Mouse (Mus musculus) megakaryocyte, embryonic 14.5 days (primary cell): ENCODE results near the gene Olfr1354. TPM values are rescaled to one million over a fixed set of nuclear protein-coding genes. Genes with fewer than 3 reads are reported as not detected.
"Not testable (repeated sequence)": the region's sequence is repeated elsewhere in the genome, so short reads cannot be mapped to it uniquely, and the experiment has no call there.

ENCODE experiments used
- H3K27me3 ChIP-seq: replicated peaks from 2 replicates; pipeline ENCODE3; 2012; ENCODE audit warnings: inconsistent platforms
- H3K36me3 ChIP-seq: replicated peaks from 2 replicates; pipeline ENCODE3; 2012; ENCODE audit warnings: low read length, inconsistent platforms, mixed read lengths
- H3K4me1 ChIP-seq: 2 replicates; pipeline ENCODE4 v1.6.1; 2012; ENCODE audit warnings: inconsistent platforms
- H3K4me3 ChIP-seq: replicated peaks from 2 replicates; pipeline ENCODE3; 2012; ENCODE audit warnings: moderate library complexity, mild to moderate bottlenecking, inconsistent platforms
- H3K9me3 ChIP-seq: 2 replicates; pipeline ENCODE4 v1.6.1; 2012; ENCODE audit warnings: inconsistent platforms
- FLI1 ChIP-seq: IDR thresholded peaks from 2 replicates; pipeline ENCODE4 v1.6.1; 2012; ENCODE audit warnings: low read length, inconsistent platforms, mixed read lengths
- GATA1 ChIP-seq: IDR thresholded peaks from 3 replicates; pipeline ENCODE4 v1.6.1; 2012; ENCODE audit warnings: mixed read lengths, low read length, inconsistent platforms, borderline replicate concordance
- polyA plus RNA-seq: library from polyadenylated mRNA; stranded (reverse); fragments of >175 nt; gene quantifications from 2 replicates; pipeline ENCODE4 v1.2.3, GENCODE M21; 2012; ENCODE audit warnings: low replicate concordance; ENCODE audit not compliant: insufficient read depth

Gene Olfr1354
- polyA plus RNA-seq, result not detected in 2 replicates

GRCm38 (mm10) chr10:78912871-78913270 is at the start of gene Olfr1354:
Gene Olfr1354 (plus strand): TSS chr10:78913171.
- H3K4me3 ChIP-seq, H3K36me3 ChIP-seq: not testable (repeated sequence)

DNA sequence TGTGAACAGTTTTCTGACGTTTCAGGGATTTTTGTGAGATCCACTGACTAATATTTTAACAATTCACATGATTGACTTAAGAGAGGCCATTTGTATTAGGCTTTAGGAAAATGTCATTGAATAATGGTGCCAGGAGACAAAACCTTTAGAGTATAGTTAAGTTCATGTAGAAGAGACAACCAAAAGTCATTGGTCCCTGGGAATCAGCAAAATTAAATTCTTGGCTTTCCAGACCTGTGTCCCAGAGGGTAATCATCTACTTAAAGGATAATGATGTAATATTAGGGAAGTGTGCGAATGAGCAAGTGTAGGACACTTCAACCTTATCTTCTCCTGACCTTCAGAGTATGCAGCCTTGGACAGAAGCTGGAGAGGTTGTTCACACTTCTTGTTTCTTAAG is 37.7 kb upstream of the Olfr1354 start, which contains the start of gene Olfr1355:
Gene Olfr1355, plus strand, starts transcription at position 301 of the 400 bp plus-strand sequence.
- no peak within 1 kb of the TSS for H3K4me3 ChIP-seq
- TF ChIP-seq FLI1 (no peak), GATA1 (no peak)

More at GRCm38 (mm10) chr10:78912871-78913270, at the start of gene Olfr1354:
- H3K27me3 ChIP-seq, H3K9me3 ChIP-seq, H3K4me1 ChIP-seq: not testable (repeated sequence)

DNA sequence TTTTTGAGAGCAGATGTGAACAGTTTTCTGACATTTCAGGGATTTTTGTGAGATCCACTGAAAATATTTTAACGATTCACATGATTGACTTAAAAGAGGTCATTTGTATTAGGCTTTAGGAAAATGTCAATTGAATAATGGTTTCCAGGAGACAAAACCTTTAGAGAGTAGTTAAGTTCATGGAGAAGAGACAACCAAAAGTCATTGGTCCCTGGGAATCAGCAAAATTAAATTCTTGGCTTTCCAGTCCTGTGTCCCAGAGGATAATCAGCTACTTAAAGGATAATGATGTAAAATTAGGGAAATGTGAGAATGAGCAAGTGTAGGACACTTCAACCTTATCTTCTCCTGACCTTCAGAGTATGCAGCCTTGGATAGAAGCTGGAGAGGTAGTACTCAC is 37.4 kb downstream of the Olfr1354 start, which contains the start of gene Olfr8:
Gene Olfr8, plus strand, starts transcription at position 301 of the 400 bp plus-strand sequence.
- H3K27me3 ChIP-seq, H3K4me3 ChIP-seq, H3K4me1 ChIP-seq, H3K36me3 ChIP-seq, H3K9me3 ChIP-seq: not testable (repeated sequence)

More for the DNA sequence above, 37.7 kb upstream of the Olfr1354 start, which contains the start of gene Olfr1355:
- H3K9me3 ChIP-seq, result peaks cover 4% of the 10 kb centered on the region
- H3K36me3 ChIP-seq, result no peaks in the 10 kb centered on the region
- H3K4me1 ChIP-seq, result no peaks in the 10 kb centered on the region
- no peaks in the 10 kb centered on the region for H3K27me3 ChIP-seq

DNA sequence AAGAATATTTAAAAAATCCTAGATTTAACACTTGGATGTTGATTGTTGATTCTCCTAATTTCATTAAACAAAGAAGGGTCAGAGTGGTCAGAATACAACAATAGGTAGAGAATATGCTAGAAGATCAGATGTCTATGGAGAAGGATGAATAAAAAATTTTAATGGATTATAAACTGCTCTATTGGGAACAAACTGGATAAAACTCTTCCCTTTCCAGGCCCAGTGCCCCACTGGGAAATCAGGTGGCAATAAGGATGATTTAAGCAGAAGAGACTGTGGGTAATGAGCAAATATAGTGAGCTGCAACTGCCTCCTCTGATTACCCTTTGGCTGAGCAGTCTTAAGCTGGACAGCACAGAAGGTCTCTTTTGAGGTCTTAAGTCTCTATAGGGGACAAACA is 50.0 kb downstream of the Olfr1354 start, which contains the start of gene Olfr1353:
Gene Olfr1353, plus strand, starts transcription at position 301 of the 400 bp plus-strand sequence.
- H3K27me3 ChIP-seq, H3K4me1 ChIP-seq: not testable (repeated sequence)

More for the DNA sequence above, 50.0 kb downstream of the Olfr1354 start, which contains the start of gene Olfr1353:
- not testable (repeated sequence) for H3K36me3 ChIP-seq, H3K9me3 ChIP-seq, H3K4me3 ChIP-seq

Other genes starting within 250 kb of the Olfr1354 start
- gene Casp14, start 194.9 kb upstream of the Olfr1354 start, polyA plus RNA-seq, result not detected in 2 replicates
- not detected in 2 replicates for gene Ccdc105, start 160.1 kb upstream of the Olfr1354 start, polyA plus RNA-seq
- not detected in 2 replicates for gene Slc1a6, start 132.7 kb upstream of the Olfr1354 start, polyA plus RNA-seq
- not detected in 2 replicates for gene Olfr1356, start 61.0 kb upstream of the Olfr1354 start, polyA plus RNA-seq
- not detected in 2 replicates for gene Olfr1355, start 37.6 kb upstream of the Olfr1354 start, polyA plus RNA-seq
- gene Olfr8, start 37.5 kb downstream of the Olfr1354 start, polyA plus RNA-seq, result not detected in 2 replicates
- not detected in 2 replicates for gene Olfr1353, start 50.1 kb downstream of the Olfr1354 start, polyA plus RNA-seq
- not detected in 2 replicates for gene Olfr1352, start 67.9 kb downstream of the Olfr1354 start, polyA plus RNA-seq
- not detected in 2 replicates for gene Olfr1351, start 99.3 kb downstream of the Olfr1354 start, polyA plus RNA-seq
- gene Olfr57, start 115.6 kb downstream of the Olfr1354 start, polyA plus RNA-seq, result not detected in 2 replicates
- not detected in 2 replicates for gene 2610008E11Rik, start 184.4 kb downstream of the Olfr1354 start, polyA plus RNA-seq
- not detected in 2 replicates for gene Vmn2r80, start 235.6 kb downstream of the Olfr1354 start, polyA plus RNA-seq